Mouse (Mus musculus): ENCODE data around the gene Neil3.

DNA sequence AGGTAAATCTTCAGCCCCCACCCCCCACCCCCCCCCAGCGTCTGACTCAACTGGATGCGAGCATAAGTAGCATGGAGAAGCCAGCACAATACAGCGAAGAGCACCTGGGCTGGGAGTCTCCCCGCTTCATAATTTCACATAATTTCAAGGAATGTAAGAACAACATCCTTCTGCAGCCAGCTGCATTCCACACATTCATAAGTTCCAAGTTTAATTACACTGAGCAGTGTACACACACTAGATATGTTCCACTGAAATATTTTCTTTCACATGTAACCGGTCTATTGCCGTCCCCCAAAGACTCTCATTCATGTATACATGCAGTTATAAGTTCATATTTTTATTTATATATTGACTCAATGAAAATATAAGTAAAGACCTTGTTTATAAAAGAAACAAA lies 72.6 kb downstream of the Neil3 start:
- no peak for TF ChIP-seq POLR2A (IDR thresholded peaks at IDR 0.05; ENCODE audit: extremely low read depth, insufficient read depth, low read length)
- TF ChIP-seq CTCF (IDR thresholded peaks at IDR 0.05; ENCODE audit: extremely low read depth, insufficient read depth, low read length) = no peak

Measured in cortical plate, adult 2 months (tissue).